Mouse (Mus musculus) liver, embryonic 14.5 days (tissue): ENCODE results near the gene Ldlr.

ENCODE experiments used
- CTCF ChIP-seq: IDR thresholded peaks from 2 replicates; pipeline ENCODE4 v1.5.1; 2016; ENCODE audit warnings: antibody characterized with exemption, low read depth, control low read depth
- EP300 ChIP-seq: IDR thresholded peaks from 2 replicates; pipeline ENCODE4 v1.6.1; 2016; ENCODE audit warnings: antibody characterized with exemption, low read depth

DNA sequence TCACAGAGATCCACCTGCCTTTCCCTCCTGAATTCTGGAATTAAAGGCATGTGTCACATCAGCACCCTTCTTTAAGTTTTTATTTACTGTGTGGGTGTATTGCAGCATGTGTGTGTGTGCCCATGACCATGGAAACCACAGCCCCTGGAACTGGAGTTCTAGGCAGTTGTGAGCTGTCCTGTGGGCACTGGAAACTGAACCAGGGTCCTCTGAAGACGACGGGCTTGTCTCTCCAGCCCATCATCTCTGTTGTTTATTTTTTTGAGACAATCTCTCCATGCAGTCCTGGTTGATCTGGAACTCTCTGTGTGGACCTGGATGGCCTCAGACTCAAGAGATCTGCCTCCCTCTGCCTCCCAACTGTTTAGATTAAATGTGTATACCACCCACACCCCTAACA lies 6.3 kb upstream of the Ldlr start:
- TF ChIP-seq CTCF (no peak), EP300 (no peak)
